Comparison of ENCODE assay signal across 14 mouse cellular contexts in the genomic region with DNA sequence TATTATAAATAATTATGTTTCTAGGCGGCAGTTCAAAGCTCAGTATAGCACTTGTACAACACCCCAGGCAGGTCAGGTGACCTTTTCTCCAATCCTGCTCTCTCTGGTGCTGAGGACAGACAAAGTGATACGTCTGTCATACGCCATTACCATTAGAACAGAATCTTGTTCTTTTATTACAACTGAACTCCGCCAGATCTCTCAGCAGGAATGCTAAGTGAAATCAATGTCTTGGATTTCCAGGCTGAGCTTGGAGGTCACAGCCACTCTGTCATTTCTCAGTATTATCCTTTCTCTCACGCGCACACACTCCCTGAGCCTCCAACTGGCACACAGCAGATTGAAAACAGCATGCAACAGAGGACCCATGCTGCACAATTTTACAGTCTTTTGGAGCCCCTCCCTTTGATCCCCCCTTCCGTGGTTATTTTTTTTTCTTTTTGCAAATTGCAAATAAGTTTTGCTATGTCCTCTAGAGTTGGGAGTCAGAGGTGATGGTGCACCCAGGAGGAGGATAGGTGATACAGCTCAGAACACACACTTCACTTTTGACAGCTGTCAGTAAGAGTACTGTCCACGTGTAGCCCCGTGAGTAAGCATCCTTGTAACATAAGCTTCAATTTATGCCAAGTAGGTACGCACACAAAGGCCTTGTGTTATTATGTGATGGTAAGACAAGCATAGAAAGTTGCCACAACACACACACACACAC.
DNase-seq lines count a peak whose midpoint lies in the region; ATAC-seq lines count a peak whose summit lies in the region.
"Had no signal": no experiment of that assay in that cellular context is flagged by ENCODE, and none has a peak within 500 bp of the region (broad histone marks: within the 10 kb centered on the region; RNA-seq: fewer than 3 reads in every experiment).

No protein-coding gene starts in this region.

- no peak overlapping the region for H3K9ac ChIP-seq in neural tube, embryonic 13.5 days
- no peak overlapping the region for H3K9ac ChIP-seq in hindbrain, embryonic 11.5 days (ENCODE audit: low read depth, low read length)
- no peak overlapping the region for H3K9ac ChIP-seq in midbrain, embryonic 12.5 days (replicated peaks)
- H3K9ac ChIP-seq: intestine, embryonic 15.5 days; liver, embryonic 14.5 days had no signal

- ATAC-seq in neural tube, embryonic 13.5 days (ENCODE audit: low read depth): peak; percentile 53; the same call in 1 of the 2 replicates
- ATAC-seq in hindbrain, embryonic 11.5 days (ENCODE audit: low FRiP score): peak; percentile 72
- ATAC-seq in midbrain, embryonic 12.5 days (ENCODE audit: low FRiP score, low read depth): peak; percentile 87
- ATAC-seq: intestine, embryonic 15.5 days had no signal

- WGBS in neural tube, embryonic 13.5 days: 40% methylated on average over 10 of the region's 10 CpGs
- WGBS in hindbrain, embryonic 11.5 days: 33% methylated on average over 10 of the region's 10 CpGs
- 17% methylated on average over 10 of the region's 10 CpGs for WGBS in midbrain, embryonic 12.5 days

- no peaks in the 10 kb centered on the region for H3K9me3 ChIP-seq in neural tube, embryonic 13.5 days
- H3K9me3 ChIP-seq in hindbrain, embryonic 11.5 days (ENCODE audit: control insufficient read depth, low read length): no peaks in the 10 kb centered on the region
- H3K9me3 ChIP-seq in midbrain, embryonic 12.5 days: no peaks in the 10 kb centered on the region
- H3K9me3 ChIP-seq: intestine, embryonic 15.5 days; limb, embryonic 10.5 days had no signal

- no peak overlapping the region for H3K4me2 ChIP-seq in neural tube, embryonic 13.5 days
- H3K4me2 ChIP-seq in hindbrain, embryonic 11.5 days (replicated peaks; ENCODE audit: low read depth, low read length): no peak overlapping the region
- no peak overlapping the region for H3K4me2 ChIP-seq in midbrain, embryonic 12.5 days (replicated peaks)
- H3K4me2 ChIP-seq: intestine, embryonic 15.5 days had no signal

- no peak for DNase-seq in neural tube, embryonic 10.5 days (ENCODE audit: extremely low spot score, low spot score)
- DNase-seq in hindbrain, embryonic 11.5 days (ENCODE audit: low spot score): peak; percentile 40
- DNase-seq in spleen, adult 12 weeks (ENCODE audit: low spot score): no peak
- DNase-seq in urinary bladder, postnatal 25 days (ENCODE audit: low spot score): no peak
- DNase-seq in lung, adult 18-20 months: no peak
- DNase-seq: adrenal gland, postnatal 36 days; lung, postnatal 4 days; spleen, adult 18-20 months had no signal

- peak overlapping the region; percentile 28; the same call in 1 of the 2 replicates for H3K27ac ChIP-seq in neural tube, embryonic 13.5 days (replicated peaks)
- H3K27ac ChIP-seq in hindbrain, embryonic 11.5 days (ENCODE audit: low read depth, low read length): 0 out of 2 replicates have a peak overlapping the region, but pooled peaks have one; percentile 33
- H3K27ac ChIP-seq in midbrain, embryonic 12.5 days (replicated peaks): peak overlapping the region; percentile 52
- H3K27ac ChIP-seq: intestine, embryonic 15.5 days; limb, embryonic 10.5 days; liver, embryonic 14.5 days had no signal

- H3K4me1 ChIP-seq in neural tube, embryonic 13.5 days (replicated peaks): peaks cover 23% of the 10 kb centered on the region
- H3K4me1 ChIP-seq in hindbrain, embryonic 11.5 days (replicated peaks; ENCODE audit: control insufficient read depth, insufficient read depth, low read length): no peaks in the 10 kb centered on the region
- H3K4me1 ChIP-seq in midbrain, embryonic 12.5 days: peaks cover 29% of the 10 kb centered on the region
- H3K4me1 ChIP-seq: intestine, embryonic 15.5 days; limb, embryonic 10.5 days had no signal

- H3K27me3 ChIP-seq in neural tube, embryonic 13.5 days: no peaks in the 10 kb centered on the region
- H3K27me3 ChIP-seq in hindbrain, embryonic 11.5 days (ENCODE audit: control insufficient read depth, insufficient read depth, low read length): no peaks in the 10 kb centered on the region
- H3K27me3 ChIP-seq in midbrain, embryonic 12.5 days: 0 out of 2 replicates have a peak, but pooled peaks cover 5% of the 10 kb centered on the region
- H3K27me3 ChIP-seq: intestine, embryonic 15.5 days had no signal

- no peak overlapping the region for H3K4me3 ChIP-seq in neural tube, embryonic 13.5 days
- H3K4me3 ChIP-seq in hindbrain, embryonic 11.5 days (ENCODE audit: low read depth, low read length): no peak overlapping the region
- no peak overlapping the region for H3K4me3 ChIP-seq in midbrain, embryonic 12.5 days
- H3K4me3 ChIP-seq: intestine, embryonic 15.5 days; limb, embryonic 10.5 days had no signal

- H3K36me3 ChIP-seq in neural tube, embryonic 13.5 days: no peaks in the 10 kb centered on the region
- H3K36me3 ChIP-seq in hindbrain, embryonic 11.5 days (ENCODE audit: control insufficient read depth, insufficient read depth, low read length): no peaks in the 10 kb centered on the region
- H3K36me3 ChIP-seq in midbrain, embryonic 12.5 days: no peaks in the 10 kb centered on the region
- H3K36me3 ChIP-seq: G1E; intestine, embryonic 15.5 days had no signal
